Mouse (Mus musculus) T-cell, adult 2 months (primary cell): Measurements from ENCODE around the gene Abcb5.
"Not testable (repeated sequence)": the region's sequence is repeated elsewhere in the genome, so short reads cannot be mapped to it uniquely, and the experiment has no call there.

Experiments
- DNase-seq: peaks from one replicate; pipeline ENCODE4 v3.0.0; 2022; ENCODE audit warnings: low spot score

Gene Abcb5

GRCm38 (mm10) chr12:118966321-118966720 lies at the start of gene Abcb5:
Abcb5 (minus strand) TSS chr12:118966421.
- no peak for DNase-seq

- DNase-seq = no peak
Observed at GRCm38 (mm10) chr12:118999230-118999629, 33.0 kb upstream of the Abcb5 start.

GRCm38 (mm10) chr12:118994328-118995166 lies 28.3 kb upstream of the Abcb5 start:
- DNase-seq = no peak

GRCm38 (mm10) chr12:118984852-118985251 lies 18.6 kb upstream of the Abcb5 start:
- DNase-seq = no peak

- peak; percentile 23 for DNase-seq
Observed at GRCm38 (mm10) chr12:118930386-118931318, 35.6 kb downstream of the Abcb5 start.

GRCm38 (mm10) chr12:118926813-118927281 lies 39.4 kb downstream of the Abcb5 start:
- no peak for DNase-seq

GRCm38 (mm10) chr12:118923874-118924273 lies 42.3 kb downstream of the Abcb5 start:
- not testable (repeated sequence) for DNase-seq

GRCm38 (mm10) chr12:118917771-118918170 lies 48.5 kb downstream of the Abcb5 start:
- no peak for DNase-seq

GRCm38 (mm10) chr12:118910360-118910759 lies 55.9 kb downstream of the Abcb5 start:
- DNase-seq = no peak

GRCm38 (mm10) chr12:118902249-118902648 lies 64.0 kb downstream of the Abcb5 start:
- DNase-seq = no peak

GRCm38 (mm10) chr12:118887964-118888363 lies 78.3 kb downstream of the Abcb5 start:
- DNase-seq = no peak

GRCm38 (mm10) chr12:118882790-118883189 lies 83.4 kb downstream of the Abcb5 start:
- no peak for DNase-seq

GRCm38 (mm10) chr12:118872673-118873072 lies 93.5 kb downstream of the Abcb5 start:
- DNase-seq = no peak

- DNase-seq = no peak
Observed at GRCm38 (mm10) chr12:118856151-118856550, 110.1 kb downstream of the Abcb5 start.

GRCm38 (mm10) chr12:118854831-118855453 lies 111.3 kb downstream of the Abcb5 start:
- DNase-seq = peak; percentile 5

GRCm38 (mm10) chr12:118854401-118854800 lies 111.8 kb downstream of the Abcb5 start:
- DNase-seq = no peak

GRCm38 (mm10) chr12:118853331-118853730 lies 112.9 kb downstream of the Abcb5 start:
- no peak for DNase-seq

- no peak for DNase-seq
Observed at GRCm38 (mm10) chr12:118850851-118851410, 115.3 kb downstream of the Abcb5 start.

- DNase-seq = no peak
Observed at GRCm38 (mm10) chr12:118849996-118850395, 116.2 kb downstream of the Abcb5 start.

- DNase-seq = no peak
Observed at GRCm38 (mm10) chr12:118849203-118849861, 116.9 kb downstream of the Abcb5 start.

- no peak for DNase-seq
Observed at GRCm38 (mm10) chr12:118848496-118849202, 117.6 kb downstream of the Abcb5 start.
